Mouse (Mus musculus): ENCODE measurements around the gene Rac2.
A peak's percentile ranks its signal among the peaks of the same experiment; 100 is the strongest.

Rac2 gene

GRCm38 (mm10) chr15:78518221-78518620 is 54.4 kb downstream of the Rac2 start:
- no peak for DNase-seq

GRCm38 (mm10) chr15:78515759-78516158 is 56.8 kb downstream of the Rac2 start:
- no peak for DNase-seq

DNA sequence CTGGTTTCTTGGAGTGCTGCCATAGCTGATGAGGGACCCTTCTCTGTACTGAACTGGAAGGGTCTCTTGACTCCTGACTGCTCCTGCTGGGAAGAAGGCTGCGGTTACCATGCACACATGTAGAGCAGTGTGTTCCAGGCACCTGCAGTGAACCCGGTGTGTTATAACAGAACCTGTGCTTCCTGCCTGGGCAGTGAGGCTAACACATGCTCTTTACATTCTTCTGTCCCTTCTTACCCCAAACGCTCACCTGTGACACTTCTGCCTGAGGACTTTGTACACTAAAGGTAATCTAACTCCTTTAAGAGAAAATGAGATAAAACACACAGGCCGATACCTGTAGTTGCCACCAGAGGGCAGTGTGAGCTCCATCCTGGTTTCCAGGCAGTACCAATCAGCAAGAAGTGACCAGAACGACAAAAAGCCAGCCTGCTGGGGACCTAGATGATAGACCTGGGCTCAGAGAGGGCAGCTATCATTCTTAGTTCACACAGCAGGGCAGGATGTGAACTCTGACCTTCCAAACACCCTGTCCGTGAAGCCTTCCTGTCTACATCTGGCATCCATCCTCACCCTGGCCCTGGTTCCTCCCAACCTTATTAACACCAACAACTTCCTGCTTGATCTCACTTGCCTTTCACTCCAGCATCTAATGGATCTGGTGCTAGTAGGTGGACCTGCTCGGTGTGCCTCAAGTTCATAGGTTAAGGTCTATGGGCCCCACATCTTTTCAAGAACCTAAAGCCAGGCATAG is 58.0 kb downstream of the Rac2 start:
- peak; percentile 90 for DNase-seq

DNA sequence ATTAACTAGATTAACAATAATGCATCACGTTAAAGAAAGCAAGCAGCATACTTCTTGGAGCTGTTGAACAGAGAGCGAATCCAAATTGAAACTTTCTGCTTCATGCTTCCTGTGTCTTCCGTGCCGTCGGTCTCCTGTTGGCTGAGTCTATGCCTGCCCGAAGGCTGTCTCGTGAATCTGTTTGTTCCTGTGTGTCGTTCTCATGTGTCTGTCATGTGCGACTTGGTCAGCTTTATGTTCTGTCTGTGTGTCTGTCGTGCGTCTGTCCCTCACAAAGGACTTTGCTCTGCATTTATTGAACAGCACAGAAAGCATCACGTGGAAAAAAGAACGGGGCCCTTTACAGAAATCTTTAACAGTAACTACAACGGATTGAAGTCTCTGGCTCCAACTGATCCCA is 59.6 kb downstream of the Rac2 start:
- no peak for DNase-seq

GRCm38 (mm10) chr15:78511951-78512350 is 60.6 kb downstream of the Rac2 start:
- no peak for DNase-seq

DNA sequence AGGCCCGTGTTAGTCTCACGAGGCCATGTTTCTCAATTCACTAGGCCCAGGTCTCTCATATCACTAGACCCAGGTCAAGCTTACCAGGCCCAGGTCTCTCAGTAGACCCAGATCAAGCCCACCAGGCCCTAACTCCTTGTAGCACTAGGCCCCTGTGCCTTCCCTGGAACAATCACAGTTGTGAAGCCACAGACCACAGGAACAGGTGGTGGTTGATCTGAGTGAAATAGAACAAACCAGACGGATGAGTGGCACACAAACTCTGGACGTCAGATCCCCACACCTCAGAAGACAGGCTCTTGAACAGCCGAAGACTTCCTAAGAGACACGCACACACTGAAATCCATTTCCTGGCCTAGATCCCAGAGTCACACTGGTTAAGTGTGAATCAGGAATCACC is 61.8 kb downstream of the Rac2 start:
- DNase-seq, result no peak

- no peak for DNase-seq
These were observed 62.4 kb downstream of the Rac2 start for GRCm38 (mm10) chr15:78510121-78510576.

DNA sequence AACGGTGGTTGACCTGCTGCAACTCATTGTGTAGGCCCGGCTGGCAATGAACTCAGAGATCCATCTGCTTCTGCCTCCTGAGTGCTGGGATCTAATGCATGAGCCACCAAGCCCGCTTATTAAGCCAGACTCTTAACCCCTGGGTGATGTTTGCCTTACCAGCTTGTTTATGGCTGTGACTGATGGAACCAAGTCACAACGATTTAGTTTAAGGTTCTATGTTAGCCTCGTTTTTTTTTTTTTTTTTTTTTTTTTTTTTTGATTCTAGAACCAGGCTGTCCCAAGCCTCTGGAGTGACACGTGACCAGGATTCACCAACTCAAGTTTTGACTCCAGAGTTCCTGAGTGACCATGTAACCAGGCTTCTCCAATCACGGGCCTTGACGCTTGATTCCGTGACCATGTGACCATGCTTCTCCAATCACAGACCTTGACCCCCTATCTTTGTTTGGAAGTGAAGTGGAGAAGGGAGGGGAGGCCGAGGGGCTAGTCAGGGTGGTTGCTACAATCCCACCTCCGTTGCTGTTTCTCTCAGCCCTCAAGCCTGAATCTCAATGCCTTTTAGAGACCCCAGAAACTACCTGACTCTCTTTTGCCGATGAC is 63.2 kb downstream of the Rac2 start:
- DNase-seq, result no peak
